Mouse (Mus musculus): ENCODE data around the gene Rfc5.
"Not testable (repeated sequence)": the region's sequence is repeated elsewhere in the genome, so short reads cannot be mapped to it uniquely, and the experiment has no call there.

The Rfc5 gene

GRCm38 (mm10) chr5:117388877-117389276 lies at the start of gene Rfc5:
Gene Rfc5, minus strand, starts transcription at chr5:117389047.
- DNase-seq, result peak; percentile 98

GRCm38 (mm10) chr5:117433501-117433900 lies 44.7 kb upstream of the Rfc5 start:
- DNase-seq, result not testable (repeated sequence)

- DNase-seq, result no peak
These were observed 28.6 kb upstream of the Rfc5 start for GRCm38 (mm10) chr5:117417442-117417841.

GRCm38 (mm10) chr5:117415011-117415912 lies 26.4 kb upstream of the Rfc5 start:
- no peak for DNase-seq

- DNase-seq, result no peak
These were observed 25.8 kb upstream of the Rfc5 start for GRCm38 (mm10) chr5:117414611-117415010.

GRCm38 (mm10) chr5:117413507-117414501 lies 25.0 kb upstream of the Rfc5 start, which contains the start of gene Ksr2:
Gene Ksr2, plus strand, starts transcription at chr5:117414000.
- DNase-seq, result peak; percentile 35

GRCm38 (mm10) chr5:117409369-117409768 lies 20.5 kb upstream of the Rfc5 start:
- DNase-seq, result no peak

GRCm38 (mm10) chr5:117408216-117408615 lies 19.4 kb upstream of the Rfc5 start:
- DNase-seq, result peak; percentile 28

- DNase-seq, result not testable (repeated sequence)
These were observed 15.8 kb upstream of the Rfc5 start for GRCm38 (mm10) chr5:117404671-117405070.

GRCm38 (mm10) chr5:117403609-117404008 lies 14.8 kb upstream of the Rfc5 start:
- no peak for DNase-seq

GRCm38 (mm10) chr5:117399281-117399680 lies 10.4 kb upstream of the Rfc5 start:
- no peak for DNase-seq

- peak; percentile 29 for DNase-seq
These were observed 9.2 kb upstream of the Rfc5 start for GRCm38 (mm10) chr5:117398007-117398550.

- DNase-seq, result no peak
These were observed 8.5 kb upstream of the Rfc5 start for GRCm38 (mm10) chr5:117397371-117397770.

- DNase-seq, result no peak
These were observed 7.8 kb upstream of the Rfc5 start for GRCm38 (mm10) chr5:117396596-117397014.

GRCm38 (mm10) chr5:117395834-117396233 lies 7.0 kb upstream of the Rfc5 start:
- no peak for DNase-seq

GRCm38 (mm10) chr5:117390895-117391294 lies 2.0 kb upstream of the Rfc5 start:
- DNase-seq, result no peak

GRCm38 (mm10) chr5:117388296-117388751 lies 523 bp downstream of the Rfc5 start:
- peak; percentile 68 for DNase-seq

GRCm38 (mm10) chr5:117383198-117383597 lies 5.6 kb downstream of the Rfc5 start:
- DNase-seq, result no peak

- DNase-seq, result no peak
These were observed 7.1 kb downstream of the Rfc5 start for GRCm38 (mm10) chr5:117381785-117382184.

GRCm38 (mm10) chr5:117380199-117380598 lies 8.6 kb downstream of the Rfc5 start:
- DNase-seq, result no peak

- not testable (repeated sequence) for DNase-seq
These were observed 11.1 kb downstream of the Rfc5 start for GRCm38 (mm10) chr5:117377731-117378130.

GRCm38 (mm10) chr5:117376331-117376761 lies 12.5 kb downstream of the Rfc5 start:
- no peak for DNase-seq

Measured in lung, postnatal 10 days (tissue).